Mouse (Mus musculus): ENCODE results near the gene Pdzrn4.

- TF ChIP-seq HCFC1 (IDR thresholded peaks at IDR 0.05; ENCODE audit: borderline replicate concordance, insufficient read depth, low read length) (no peak), ZC3H11A (IDR thresholded peaks at IDR 0.05; ENCODE audit: borderline replicate concordance, low read depth, low read length) (no peak), MAFK (IDR thresholded peaks at IDR 0.05; ENCODE audit: insufficient read depth, low read depth, low read length) (no peak)
Observed at GRCm38 (mm10) chr15:92417120-92417519, 20.4 kb downstream of the Pdzrn4 start.

Measured in ES-E14 (cell line).